Mouse (Mus musculus) midbrain, embryonic 12.5 days (tissue): ENCODE measurements around the gene Pes1. TPM values are rescaled to one million over a fixed set of nuclear protein-coding genes. Genes with fewer than 3 reads are reported as not detected.

Source experiments
- ATAC-seq: fragments of 200-750 bp; cut with Nextera tagmentation; 2 replicates; pipeline ENCODE4 v1.8.0; 2017; ENCODE audit warnings: low read depth, moderate TSS enrichment, moderate library complexity; ENCODE audit not compliant: low FRiP score
- H3K27ac ChIP-seq: fragments of 300-500 bp; sonication (generic); replicated peaks from 2 replicates; pipeline ENCODE4 v1.5.1; 2016; ENCODE audit warnings: mild to moderate bottlenecking
- H3K27me3 ChIP-seq: fragments of 300-500 bp; sonication (generic); 2 replicates; pipeline ENCODE4 v1.6.1; 2016; ENCODE audit warnings: mild to moderate bottlenecking
- H3K36me3 ChIP-seq: fragments of 300-500 bp; sonication (generic); 2 replicates; pipeline ENCODE4 v1.6.1; 2016
- H3K4me1 ChIP-seq: fragments of 300-500 bp; sonication (generic); 2 replicates; pipeline ENCODE4 v1.6.1; 2016
- H3K4me2 ChIP-seq: fragments of 300-500 bp; sonication (generic); replicated peaks from 2 replicates; pipeline ENCODE4 v1.6.1; 2016; ENCODE audit warnings: mild to moderate bottlenecking, moderate library complexity
- H3K4me3 ChIP-seq: fragments of 300-500 bp; sonication (generic); 2 replicates; pipeline ENCODE4 v1.5.1; 2016; ENCODE audit warnings: mild to moderate bottlenecking
- H3K9ac ChIP-seq: fragments of 300-500 bp; sonication (generic); replicated peaks from 2 replicates; pipeline ENCODE4 v1.6.1; 2016; ENCODE audit warnings: mild to moderate bottlenecking, moderate library complexity
- H3K9me3 ChIP-seq: fragments of 300-500 bp; sonication (generic); 2 replicates; pipeline ENCODE4 v1.6.1; 2016; ENCODE audit warnings: mild to moderate bottlenecking
- WGBS: fragments of 180-500 bp; shearing (Covaris S2); methylation state at CpG from one replicate; pipeline ENCODE4 v1.1.7; 2016; 5-methylcytosine and 5-hydroxymethylcytosine counted together
- polyA plus RNA-seq: library from polyadenylated mRNA; unstranded; fragments of >200 nt; fragmentation: Nextera tagmentation; extraction: Ambion mirVana; gene quantifications from 2 replicates; pipeline ENCODE4 v1.2.1, GENCODE M21; 2016

Gene Pes1
- polyA plus RNA-seq = 71.2 and 75.3 TPM in 2 replicates

DNA sequence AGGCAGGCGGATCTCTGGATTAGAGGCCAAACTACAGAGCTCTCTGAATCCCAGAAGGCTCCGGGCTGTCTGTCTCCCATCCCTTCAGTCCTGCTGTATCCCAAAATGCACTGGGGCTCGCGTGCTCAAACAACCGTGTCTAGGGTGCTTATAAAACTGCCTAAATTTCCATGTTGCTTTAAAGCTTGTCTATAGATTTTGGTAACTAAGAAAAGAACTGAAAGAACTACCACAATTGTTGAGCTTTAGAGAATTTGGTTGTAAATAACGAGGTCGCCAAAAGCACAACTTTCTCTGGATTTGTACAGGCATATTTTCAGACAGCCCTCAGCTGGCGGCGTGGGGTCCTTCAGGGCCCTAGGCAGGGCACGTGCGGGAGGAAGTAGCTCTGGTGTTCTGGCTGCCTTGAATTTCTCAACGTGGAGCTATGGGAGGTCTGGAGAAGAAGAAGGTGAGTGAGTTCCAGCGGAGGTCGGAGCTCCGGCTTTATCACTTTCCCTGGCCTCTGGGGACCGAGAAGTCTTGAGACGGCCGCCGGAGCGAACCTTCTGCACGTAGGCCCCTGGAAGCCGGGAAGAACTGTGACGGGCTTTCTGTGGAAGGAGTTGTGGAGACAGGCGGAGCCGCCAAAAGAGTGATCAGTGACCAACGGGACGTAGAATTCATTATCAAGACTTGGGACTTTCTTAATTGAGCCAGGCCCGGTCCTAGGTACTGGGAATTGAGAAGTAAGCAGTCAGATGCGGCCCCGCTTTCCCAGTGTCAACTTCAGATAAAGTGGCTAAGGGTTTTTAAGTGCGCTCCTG lies at the start of gene Pes1:
Gene Pes1, plus strand, starts transcription at position 366 of the 806 bp plus-strand sequence.
- Histone ChIP-seq H3K27me3 (0 out of 2 replicates have a peak, but pooled peaks cover 6% of the 10 kb centered on the region), H3K4me1 (peaks cover 16% of the 10 kb centered on the region), H3K9ac (peak within 1 kb of the TSS; percentile 76), H3K4me3 (peak within 1 kb of the TSS; percentile 89), H3K36me3 (peaks cover 7% of the 10 kb centered on the region), H3K27ac (peak within 1 kb of the TSS; percentile 54), H3K9me3 (no peaks in the 10 kb centered on the region), H3K4me2 (peak within 1 kb of the TSS; percentile 90)
- under 1% methylated on average over 31 of the region's 31 CpGs for WGBS
- peak; percentile 94 for ATAC-seq

DNA sequence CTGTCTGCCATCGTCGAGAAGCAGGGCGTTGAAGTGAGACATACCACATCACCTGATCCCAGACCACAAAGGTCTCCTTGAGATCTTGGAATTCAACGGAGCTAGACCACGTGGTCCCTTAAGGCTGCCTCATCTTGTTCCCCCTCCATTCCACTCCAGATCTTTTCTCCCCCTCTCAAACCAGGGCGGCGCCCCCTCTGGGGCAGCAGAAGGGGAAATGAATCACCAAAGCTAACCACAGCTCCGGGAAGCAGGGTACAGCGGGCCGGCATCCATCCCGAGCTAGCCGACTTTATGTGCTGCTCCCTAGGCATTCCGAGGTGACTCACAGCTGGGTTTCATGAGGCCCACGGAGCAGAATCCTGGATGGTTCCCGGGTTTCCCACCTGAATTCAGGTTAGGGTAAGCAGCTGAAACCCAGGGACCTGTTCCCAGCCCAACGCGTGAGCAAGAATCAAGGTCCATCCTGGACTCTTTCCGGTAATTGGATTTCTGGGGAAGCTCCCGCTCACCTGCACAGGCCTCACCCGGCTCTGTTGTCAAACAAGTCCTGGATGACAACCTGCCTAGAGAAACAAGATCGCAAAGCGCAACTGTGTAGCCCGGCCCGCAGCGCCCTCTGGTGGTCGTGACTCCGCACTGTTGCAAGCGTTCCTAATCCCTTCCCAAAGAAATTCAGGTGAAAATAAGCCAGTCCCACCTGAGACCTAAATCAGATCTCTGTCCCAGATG lies 49.5 kb upstream of the Pes1 start, which contains the start of gene Slc35e4:
Gene Slc35e4, minus strand, starts transcription at position 556 of the 732 bp plus-strand sequence.
- H3K9me3 ChIP-seq = no peaks in the 10 kb centered on the region
- peak; percentile 59 for ATAC-seq
- H3K4me2 ChIP-seq = peak within 1 kb of the TSS; percentile 88
- H3K36me3 ChIP-seq = no peaks in the 10 kb centered on the region
- peaks cover 19% of the 10 kb centered on the region for H3K27me3 ChIP-seq
- under 1% methylated on average over 28 of the region's 28 CpGs for WGBS
- peak within 1 kb of the TSS; percentile 73 for H3K9ac ChIP-seq
- peaks cover 38% of the 10 kb centered on the region for H3K4me1 ChIP-seq
- H3K4me3 ChIP-seq = peak within 1 kb of the TSS; percentile 65
- peak within 1 kb of the TSS; percentile 65 for H3K27ac ChIP-seq

- ATAC-seq = no peak
- H3K36me3 ChIP-seq = peaks cover 7% of the 10 kb centered on the region; the same call in 1 of the 2 replicates
- WGBS = 66% methylated on average over 1 of the region's 1 CpGs
- no peak overlapping the region for H3K27ac ChIP-seq
- no peaks in the 10 kb centered on the region for H3K9me3 ChIP-seq
- H3K9ac ChIP-seq = no peak overlapping the region
- 0 out of 2 replicates have a peak, but pooled peaks cover 10% of the 10 kb centered on the region for H3K27me3 ChIP-seq
- H3K4me1 ChIP-seq = peaks cover 5% of the 10 kb centered on the region; the same call in 1 of the 2 replicates
- no peak overlapping the region for H3K4me2 ChIP-seq
- no peak overlapping the region for H3K4me3 ChIP-seq
Observed at GRCm38 (mm10) chr11:3918738-3919137, 45.0 kb upstream of the Pes1 start.

DNA sequence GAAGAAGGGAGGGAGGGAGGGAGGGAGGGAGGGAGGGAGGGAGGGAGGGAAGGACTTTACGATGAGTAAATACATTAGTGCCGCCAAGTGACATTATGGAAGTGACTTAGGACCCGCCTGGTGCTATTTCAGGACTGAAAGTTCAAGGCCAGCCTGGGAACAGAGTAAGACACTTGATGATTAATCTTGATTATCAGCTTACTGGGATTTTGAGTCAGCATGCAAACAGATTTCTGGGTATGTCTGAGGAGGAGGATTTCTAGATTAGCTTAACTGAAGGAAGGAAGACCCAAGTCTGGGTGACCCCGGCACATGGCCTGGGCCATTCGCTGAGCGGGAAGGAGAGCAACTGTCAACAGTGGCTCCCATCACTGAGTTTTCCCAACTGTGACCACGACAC lies 43.3 kb upstream of the Pes1 start:
- no peaks in the 10 kb centered on the region for H3K4me1 ChIP-seq
- 91% methylated on average over 7 of the region's 7 CpGs for WGBS
- H3K36me3 ChIP-seq = peaks cover 7% of the 10 kb centered on the region; the same call in 1 of the 2 replicates
- no peak overlapping the region for H3K9ac ChIP-seq
- H3K4me2 ChIP-seq = no peak overlapping the region
- H3K4me3 ChIP-seq = no peak overlapping the region
- H3K9me3 ChIP-seq = no peaks in the 10 kb centered on the region
- H3K27ac ChIP-seq = no peak overlapping the region
- ATAC-seq = no peak
- H3K27me3 ChIP-seq = 0 out of 2 replicates have a peak, but pooled peaks cover 6% of the 10 kb centered on the region

- H3K27ac ChIP-seq = no peak overlapping the region
- H3K36me3 ChIP-seq = peaks cover 8% of the 10 kb centered on the region; the same call in 1 of the 2 replicates
- 32% methylated on average over 8 of the region's 8 CpGs for WGBS
- no peak overlapping the region for H3K4me2 ChIP-seq
- H3K4me3 ChIP-seq = no peak overlapping the region
- H3K9me3 ChIP-seq = no peaks in the 10 kb centered on the region
- no peak for ATAC-seq
- no peaks in the 10 kb centered on the region for H3K27me3 ChIP-seq
- H3K9ac ChIP-seq = no peak overlapping the region
- no peaks in the 10 kb centered on the region for H3K4me1 ChIP-seq
Observed at GRCm38 (mm10) chr11:3921281-3921850, 42.4 kb upstream of the Pes1 start.

- Histone ChIP-seq H3K27ac (no peak overlapping the region), H3K27me3 (no peaks in the 10 kb centered on the region), H3K9me3 (no peaks in the 10 kb centered on the region), H3K9ac (no peak overlapping the region), H3K36me3 (peaks cover 10% of the 10 kb centered on the region; the same call in 1 of the 2 replicates), H3K4me3 (no peak overlapping the region), H3K4me2 (no peak overlapping the region), H3K4me1 (no peaks in the 10 kb centered on the region)
- 94% methylated on average over 9 of the region's 9 CpGs for WGBS
- ATAC-seq = no peak
Observed at GRCm38 (mm10) chr11:3922115-3922514, 41.7 kb upstream of the Pes1 start.

DNA sequence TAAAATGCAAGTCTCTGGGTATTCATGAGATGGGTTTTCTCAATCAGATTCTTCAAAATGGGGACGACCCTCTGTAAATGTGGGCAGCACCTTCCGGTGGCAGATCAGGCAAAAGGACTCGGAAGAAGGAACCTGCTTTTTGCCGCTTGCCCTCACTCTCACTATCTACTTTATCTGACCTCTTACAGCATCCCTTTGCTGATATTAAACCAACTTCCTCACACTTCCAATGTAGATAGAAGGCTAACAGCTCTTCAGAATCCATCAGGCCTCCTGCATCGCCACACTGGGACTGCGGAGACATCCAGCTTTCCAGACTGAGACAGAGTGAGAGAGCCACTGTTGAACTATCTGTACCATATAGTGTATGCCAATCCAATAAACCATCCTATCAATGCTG lies 41.0 kb upstream of the Pes1 start:
- Histone ChIP-seq H3K9ac (no peak overlapping the region), H3K9me3 (no peaks in the 10 kb centered on the region), H3K4me1 (no peaks in the 10 kb centered on the region), H3K36me3 (peaks cover 10% of the 10 kb centered on the region; the same call in 1 of the 2 replicates), H3K4me3 (no peak overlapping the region), H3K27me3 (no peaks in the 10 kb centered on the region), H3K27ac (no peak overlapping the region), H3K4me2 (no peak overlapping the region)
- 96% methylated on average over 6 of the region's 6 CpGs for WGBS
- no peak for ATAC-seq

- WGBS = 94% methylated on average over 10 of the region's 10 CpGs
- H3K4me1 ChIP-seq = peaks cover 1% of the 10 kb centered on the region; the same call in 1 of the 2 replicates
- H3K27ac ChIP-seq = no peak overlapping the region
- no peak overlapping the region for H3K4me3 ChIP-seq
- peaks cover 10% of the 10 kb centered on the region; the same call in 1 of the 2 replicates for H3K36me3 ChIP-seq
- ATAC-seq = no peak
- no peaks in the 10 kb centered on the region for H3K9me3 ChIP-seq
- no peak overlapping the region for H3K4me2 ChIP-seq
- no peak overlapping the region for H3K9ac ChIP-seq
- H3K27me3 ChIP-seq = peaks cover 2% of the 10 kb centered on the region; the same call in 1 of the 2 replicates
Observed at GRCm38 (mm10) chr11:3925916-3926315, 37.9 kb upstream of the Pes1 start.

- H3K27me3 ChIP-seq = peaks cover 4% of the 10 kb centered on the region; the same call in 1 of the 2 replicates
- peaks cover 14% of the 10 kb centered on the region for H3K4me1 ChIP-seq
- H3K9ac ChIP-seq = no peak overlapping the region
- no peak overlapping the region for H3K27ac ChIP-seq
- H3K4me3 ChIP-seq = no peak overlapping the region
- 0 out of 2 replicates have a peak, but pooled peaks cover 3% of the 10 kb centered on the region for H3K36me3 ChIP-seq
- no peaks in the 10 kb centered on the region for H3K9me3 ChIP-seq
- WGBS = 75% methylated on average over 4 of the region's 4 CpGs
- H3K4me2 ChIP-seq = no peak overlapping the region
- ATAC-seq = no peak
Observed at GRCm38 (mm10) chr11:3930019-3930418, 33.8 kb upstream of the Pes1 start.

GRCm38 (mm10) chr11:3930931-3931330 lies 32.8 kb upstream of the Pes1 start:
- WGBS = 26% methylated on average over 6 of the region's 6 CpGs
- no peaks in the 10 kb centered on the region for H3K9me3 ChIP-seq
- ATAC-seq = no peak; the same call in 1 of the 2 replicates
- H3K4me2 ChIP-seq = peak overlapping the region; percentile 83
- H3K27me3 ChIP-seq = peaks cover 4% of the 10 kb centered on the region; the same call in 1 of the 2 replicates
- peaks cover 14% of the 10 kb centered on the region for H3K4me1 ChIP-seq
- no peak overlapping the region for H3K27ac ChIP-seq
- H3K9ac ChIP-seq = peak overlapping the region; percentile 62; the same call in 1 of the 2 replicates
- H3K36me3 ChIP-seq = 0 out of 2 replicates have a peak, but pooled peaks cover 3% of the 10 kb centered on the region
- H3K4me3 ChIP-seq = peak overlapping the region; percentile 57; the same call in 1 of the 2 replicates

DNA sequence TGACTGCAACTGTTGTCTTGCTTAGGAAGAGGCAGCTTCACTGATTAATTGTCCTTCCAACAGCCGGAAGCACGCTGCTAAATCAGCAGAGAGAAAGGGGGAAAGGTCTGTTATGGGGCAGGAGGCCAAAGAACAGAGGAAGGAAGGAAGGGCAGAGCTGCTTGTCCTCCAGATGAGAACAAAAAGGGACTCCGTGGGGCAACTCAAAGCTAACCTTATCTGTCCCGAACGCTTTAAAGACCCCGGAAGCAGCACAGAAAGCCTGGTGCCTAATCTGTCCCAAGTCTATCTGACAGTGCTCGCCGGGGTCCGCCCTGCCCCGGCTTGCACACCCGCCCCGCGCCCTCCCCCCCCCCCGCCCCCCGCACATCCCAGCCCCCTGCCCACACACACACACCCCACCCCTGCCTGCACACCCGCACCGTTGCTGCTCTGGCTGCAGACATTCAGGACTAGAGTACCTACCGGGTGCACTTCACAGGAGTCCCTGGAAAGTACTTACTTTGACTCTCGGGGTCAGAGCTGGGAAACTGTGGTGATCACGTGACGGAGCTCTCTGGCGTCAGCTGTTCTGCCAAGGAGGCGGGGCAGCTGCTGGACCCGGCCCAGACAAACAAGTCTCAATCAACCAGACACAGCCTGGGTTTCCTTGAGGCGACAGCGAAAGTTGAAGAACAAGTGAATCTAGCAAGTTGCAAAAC lies 32.1 kb upstream of the Pes1 start, which contains the start of gene Tcn2:
Gene Tcn2, minus strand, starts transcription at position 649 of the 701 bp plus-strand sequence.
- H3K9me3 ChIP-seq = no peaks in the 10 kb centered on the region
- peak within 1 kb of the TSS; percentile 83 for H3K4me2 ChIP-seq
- under 1% methylated on average over 17 of the region's 26 CpGs for WGBS
- H3K4me3 ChIP-seq = peak within 1 kb of the TSS; percentile 57
- peaks cover 14% of the 10 kb centered on the region for H3K4me1 ChIP-seq
- no peaks in the 10 kb centered on the region for H3K36me3 ChIP-seq
- peak; percentile 82 for ATAC-seq
- H3K27ac ChIP-seq = no peak within 1 kb of the TSS
- H3K27me3 ChIP-seq = peaks cover 4% of the 10 kb centered on the region; the same call in 1 of the 2 replicates
- H3K9ac ChIP-seq = peak within 1 kb of the TSS; percentile 62
